Mouse (Mus musculus) forebrain, embryonic 10.5 days (tissue): ENCODE measurements around the gene Pdlim4. TPM values are rescaled to one million over a fixed set of nuclear protein-coding genes. Genes with fewer than 3 reads are reported as not detected.
A peak's percentile ranks its signal among the peaks of the same experiment; 100 is the strongest.

ENCODE experiments used
- DNase-seq: peaks from one replicate; pipeline ENCODE4 v3.0.0-alpha.2; 2017; ENCODE audit warnings: low spot score; ENCODE audit errors: extremely low spot score
- H3K27ac ChIP-seq: fragments of 300-500 bp; sonication (generic); 2 replicates; pipeline ENCODE4 v1.5.1; 2016; ENCODE audit warnings: mild to moderate bottlenecking
- H3K27me3 ChIP-seq: fragments of 300-500 bp; sonication (generic); 2 replicates; pipeline ENCODE4 v1.6.1; 2016; ENCODE audit warnings: mild to moderate bottlenecking; ENCODE audit not compliant: poor library complexity, severe bottlenecking
- H3K36me3 ChIP-seq: fragments of 300-500 bp; sonication (generic); replicated peaks from 2 replicates; pipeline ENCODE4 v1.6.1; 2016; ENCODE audit warnings: mild to moderate bottlenecking, moderate library complexity
- H3K4me1 ChIP-seq: fragments of 300-500 bp; sonication (generic); 2 replicates; pipeline ENCODE4 v1.6.1; 2016
- H3K4me3 ChIP-seq: fragments of 300-500 bp; sonication (generic); 2 replicates; pipeline ENCODE4 v1.5.1; 2016; ENCODE audit warnings: mild to moderate bottlenecking, moderate library complexity
- H3K9me3 ChIP-seq: fragments of 300-500 bp; sonication (generic); 2 replicates; pipeline ENCODE4 v1.6.1; 2016; ENCODE audit warnings: mild to moderate bottlenecking, moderate library complexity
- WGBS: fragments of 180-500 bp; shearing (Covaris S2); methylation state at CpG from one replicate; pipeline ENCODE4 v1.1.7; 2016; 5-methylcytosine and 5-hydroxymethylcytosine counted together
- polyA plus RNA-seq: library from polyadenylated mRNA; unstranded; fragments of >200 nt; fragmentation: Nextera tagmentation; extraction: Ambion mirVana; gene quantifications from 2 replicates; pipeline ENCODE4 v1.2.1, GENCODE M21; 2016

Gene Pdlim4
- polyA plus RNA-seq, 1 experiment from 2014 or later = 53.1 TPM

GRCm38 (mm10) chr11:54065915-54066178 lies 3.0 kb downstream of the Pdlim4 start:
- no peak overlapping the region for H3K4me3 ChIP-seq
- H3K27ac ChIP-seq = no peak overlapping the region
- H3K27me3 ChIP-seq = peaks cover 47% of the 10 kb centered on the region
- no peak for DNase-seq
- no peaks in the 10 kb centered on the region for H3K9me3 ChIP-seq
- H3K36me3 ChIP-seq = peaks cover 10% of the 10 kb centered on the region
- H3K4me1 ChIP-seq = peaks cover 46% of the 10 kb centered on the region
- WGBS = 91% methylated on average over 4 of the region's 4 CpGs

- no peak for DNase-seq
- Histone ChIP-seq H3K27ac (no peak overlapping the region), H3K4me1 (peaks cover 52% of the 10 kb centered on the region), H3K27me3 (peaks cover 43% of the 10 kb centered on the region), H3K4me3 (no peak overlapping the region), H3K9me3 (no peaks in the 10 kb centered on the region), H3K36me3 (peaks cover 13% of the 10 kb centered on the region)
- WGBS = 91% methylated on average over 12 of the region's 12 CpGs
These were observed 3.5 kb downstream of the Pdlim4 start for GRCm38 (mm10) chr11:54065106-54065914.

GRCm38 (mm10) chr11:54064412-54064978 lies 4.3 kb downstream of the Pdlim4 start:
- Histone ChIP-seq H3K36me3 (peaks cover 17% of the 10 kb centered on the region), H3K27me3 (peaks cover 41% of the 10 kb centered on the region), H3K4me1 (peaks cover 57% of the 10 kb centered on the region), H3K4me3 (no peak overlapping the region), H3K27ac (no peak overlapping the region), H3K9me3 (no peaks in the 10 kb centered on the region)
- DNase-seq = no peak
- 81% methylated on average over 3 of the region's 3 CpGs for WGBS

- Histone ChIP-seq H3K9me3 (no peaks in the 10 kb centered on the region), H3K36me3 (peaks cover 17% of the 10 kb centered on the region), H3K27me3 (peaks cover 34% of the 10 kb centered on the region), H3K4me1 (peaks cover 57% of the 10 kb centered on the region), H3K4me3 (no peak overlapping the region), H3K27ac (no peak overlapping the region)
- DNase-seq = no peak
- 90% methylated on average over 10 of the region's 10 CpGs for WGBS
These were observed 5.4 kb downstream of the Pdlim4 start for GRCm38 (mm10) chr11:54063472-54063775.

- DNase-seq = no peak
- H3K4me3 ChIP-seq = no peak overlapping the region
- WGBS = 81% methylated on average over 9 of the region's 9 CpGs
- peaks cover 17% of the 10 kb centered on the region for H3K36me3 ChIP-seq
- H3K4me1 ChIP-seq = peaks cover 57% of the 10 kb centered on the region
- H3K9me3 ChIP-seq = no peaks in the 10 kb centered on the region
- H3K27ac ChIP-seq = peak overlapping the region; percentile 30; the same call in 1 of the 2 replicates
- peaks cover 28% of the 10 kb centered on the region for H3K27me3 ChIP-seq
These were observed 5.9 kb downstream of the Pdlim4 start for GRCm38 (mm10) chr11:54062753-54063471.

- Histone ChIP-seq H3K4me3 (no peak overlapping the region), H3K4me1 (peaks cover 57% of the 10 kb centered on the region), H3K9me3 (no peaks in the 10 kb centered on the region), H3K36me3 (peaks cover 17% of the 10 kb centered on the region), H3K27ac (peak overlapping the region; percentile 30; the same call in 1 of the 2 replicates), H3K27me3 (peaks cover 22% of the 10 kb centered on the region)
- no peak for DNase-seq
- WGBS = 79% methylated on average over 12 of the region's 12 CpGs
These were observed 6.6 kb downstream of the Pdlim4 start for GRCm38 (mm10) chr11:54062086-54062752.

GRCm38 (mm10) chr11:54060316-54060715 lies 8.5 kb downstream of the Pdlim4 start:
- Histone ChIP-seq H3K4me3 (no peak overlapping the region), H3K27ac (peak overlapping the region; percentile 84), H3K36me3 (peaks cover 22% of the 10 kb centered on the region), H3K9me3 (no peaks in the 10 kb centered on the region), H3K27me3 (peaks cover 8% of the 10 kb centered on the region; the same call in 1 of the 2 replicates), H3K4me1 (peaks cover 65% of the 10 kb centered on the region)
- no peak for DNase-seq
- 54% methylated on average over 9 of the region's 9 CpGs for WGBS

GRCm38 (mm10) chr11:54059526-54059925 lies 9.3 kb downstream of the Pdlim4 start:
- Histone ChIP-seq H3K27ac (peak overlapping the region; percentile 84; the same call in 1 of the 2 replicates), H3K4me1 (peaks cover 65% of the 10 kb centered on the region)
- WGBS = 56% methylated on average over 1 of the region's 1 CpGs

GRCm38 (mm10) chr11:54058643-54059042 lies 10.2 kb downstream of the Pdlim4 start:
- H3K4me3 ChIP-seq = peak overlapping the region; percentile 10; the same call in 1 of the 2 replicates
- no peaks in the 10 kb centered on the region for H3K9me3 ChIP-seq
- H3K27me3 ChIP-seq = peaks cover 8% of the 10 kb centered on the region; the same call in 1 of the 2 replicates
- no peak for DNase-seq
- peaks cover 65% of the 10 kb centered on the region for H3K4me1 ChIP-seq
- H3K36me3 ChIP-seq = peaks cover 26% of the 10 kb centered on the region
- peak overlapping the region; percentile 84 for H3K27ac ChIP-seq
- 18% methylated on average over 6 of the region's 6 CpGs for whole genome bisulfite sequencing

More at GRCm38 (mm10) chr11:54059526-54059925, 9.3 kb downstream of the Pdlim4 start:
- H3K9me3 ChIP-seq = no peaks in the 10 kb centered on the region
- H3K36me3 ChIP-seq = peaks cover 26% of the 10 kb centered on the region
- H3K27me3 ChIP-seq = peaks cover 8% of the 10 kb centered on the region; the same call in 1 of the 2 replicates
- no peak for DNase-seq
- no peak overlapping the region for H3K4me3 ChIP-seq

- Histone ChIP-seq H3K27me3 (peaks cover 8% of the 10 kb centered on the region; the same call in 1 of the 2 replicates), H3K4me1 (peaks cover 65% of the 10 kb centered on the region), H3K36me3 (peaks cover 29% of the 10 kb centered on the region), H3K27ac (peak overlapping the region; percentile 84), H3K4me3 (peak overlapping the region; percentile 10; the same call in 1 of the 2 replicates), H3K9me3 (no peaks in the 10 kb centered on the region)
- DNase-seq = no peak
- 29% methylated on average over 10 of the region's 10 CpGs for WGBS
These were observed 10.7 kb downstream of the Pdlim4 start for GRCm38 (mm10) chr11:54058056-54058617.

- Histone ChIP-seq H3K27ac (peak overlapping the region; percentile 84), H3K9me3 (no peaks in the 10 kb centered on the region), H3K36me3 (peaks cover 28% of the 10 kb centered on the region), H3K4me1 (peaks cover 59% of the 10 kb centered on the region), H3K27me3 (peaks cover 8% of the 10 kb centered on the region; the same call in 1 of the 2 replicates), H3K4me3 (no peak overlapping the region)
- WGBS = 46% methylated on average over 2 of the region's 2 CpGs
- peak; percentile 42 for DNase-seq
These were observed 11.4 kb downstream of the Pdlim4 start for GRCm38 (mm10) chr11:54057428-54057827.

- Histone ChIP-seq H3K36me3 (peaks cover 20% of the 10 kb centered on the region), H3K27ac (peak overlapping the region; percentile 62), H3K27me3 (peaks cover 8% of the 10 kb centered on the region; the same call in 1 of the 2 replicates), H3K4me3 (no peak overlapping the region), H3K4me1 (peaks cover 54% of the 10 kb centered on the region), H3K9me3 (no peaks in the 10 kb centered on the region)
- WGBS = 24% methylated on average over 8 of the region's 8 CpGs
- DNase-seq = no peak
These were observed 12.7 kb downstream of the Pdlim4 start for GRCm38 (mm10) chr11:54056132-54056531.
